Mouse (Mus musculus) kidney, adult 2 months (tissue): ENCODE measurements around the gene Slc8a3.

Experiments used
- CTCF ChIP-seq: fragments of 200-500 bp; conservative IDR thresholded peaks from 2 replicates; pipeline ENCODE4 v1.5.1; 2011; ENCODE audit warnings: low read depth, mild to moderate bottlenecking, control low read depth, low read length, moderate library complexity, mixed read lengths; ENCODE audit not compliant: insufficient read depth, insufficient read length
- POLR2A ChIP-seq: fragments of 200-500 bp; IDR thresholded peaks from one replicate; pipeline ENCODE4 v1.6.1; 2011; ENCODE audit warnings: low read depth, low read length, control low read depth

DNA sequence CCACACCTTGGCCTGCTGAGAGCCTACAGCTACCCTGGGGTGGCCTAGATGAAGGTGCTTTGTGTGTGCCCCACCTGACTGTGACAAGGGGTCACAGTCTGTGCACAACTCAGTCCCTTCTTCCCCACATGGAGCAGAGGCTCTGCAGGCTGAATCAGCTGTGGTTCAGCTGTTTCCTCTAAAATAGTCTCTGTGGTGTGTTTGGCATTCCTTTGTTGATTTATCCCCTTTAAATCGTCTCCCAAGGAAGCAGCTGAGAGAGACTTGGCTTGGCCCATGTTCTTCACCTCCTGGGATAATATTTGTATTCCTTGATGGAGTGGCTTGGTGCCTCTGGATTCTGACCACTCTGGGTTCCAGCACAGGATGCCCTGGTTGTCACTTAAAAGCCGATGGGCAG lies 180.9 kb downstream of the Slc8a3 start:
- TF ChIP-seq CTCF = no peak
- no peak for TF ChIP-seq POLR2A
